Mouse (Mus musculus) 3T3-L1 (cell line): Measurements from ENCODE around the gene Cyp17a1.

Source experiments
- DNase-seq: peaks from one replicate; pipeline ENCODE4 v3.0.0-alpha.2; 2015; ENCODE audit warnings: low read depth, low spot score

Gene Cyp17a1

GRCm38 (mm10) chr19:46617361-46617760 is 55.6 kb downstream of the Cyp17a1 start:
- no peak for DNase-seq
